In the genomic region with DNA sequence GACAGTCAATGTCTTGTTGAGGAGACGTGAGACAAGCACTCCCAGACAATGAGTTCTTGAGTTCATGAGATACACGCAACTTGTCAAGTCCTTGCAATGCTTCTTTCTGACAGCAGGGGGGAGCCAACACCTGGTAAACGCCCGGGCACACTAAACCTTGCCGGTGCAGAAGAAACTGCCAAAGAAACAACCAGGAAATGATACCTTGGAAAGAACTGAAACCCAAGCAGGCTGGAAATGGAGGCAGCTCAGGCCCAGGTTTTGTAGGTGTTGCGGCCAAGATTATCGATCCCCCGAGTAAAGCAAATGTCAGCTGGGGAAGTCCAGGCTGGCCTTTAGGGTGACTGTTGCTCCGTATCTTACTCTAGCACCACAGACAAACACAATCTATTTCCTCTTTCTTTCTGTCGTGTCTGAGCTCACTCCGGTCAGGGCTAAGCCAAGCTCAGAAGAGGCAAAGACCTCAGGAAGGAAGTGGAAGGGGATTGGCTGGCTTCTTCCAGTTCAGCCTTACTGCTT, we compare ENCODE assay signal across 8 mouse cellular contexts. TPM values are rescaled to one million over a fixed set of nuclear protein-coding genes. Genes with fewer than 3 reads are reported as not detected.
DNase-seq lines count a peak whose midpoint lies in the region; ATAC-seq and TF ChIP-seq lines count a peak whose summit lies in the region.

No protein-coding gene starts in this region.

- DNase-seq in CD4-positive, CD25-positive, alpha-beta regulatory T cell, adult 2 months (ENCODE audit: low read depth, low spot score) = peak; percentile 93
- DNase-seq in brain, adult 2 months (ENCODE audit: low read depth, low spot score) = peak; percentile 91
- DNase-seq in kidney, postnatal 10 days = peak; percentile 90
- DNase-seq in liver, embryonic 14.5 days (ENCODE audit: low read depth in 3 of 3, low spot score in 3 of 3) = peak; percentile 42 to 62 (median 57)
- peak; percentile 68 for DNase-seq in neural tube, embryonic 10.5 days (ENCODE audit: extremely low spot score, low spot score)

- no peak for TF ChIP-seq EP300 in liver, embryonic 14.5 days (IDR thresholded peaks at IDR 0.05; ENCODE audit: low read depth)

- 15% methylated on average over 11 of the region's 11 CpGs for WGBS in heart, embryonic 12.5 days
- 1% methylated on average over 11 of the region's 11 CpGs for WGBS in liver, embryonic 14.5 days (ENCODE audit: insufficient replicate concordance)
- 17% methylated on average over 11 of the region's 11 CpGs for WGBS in stomach, embryonic 15.5 days

- peak overlapping the region; percentile 30 for H3K4me3 ChIP-seq in heart, embryonic 12.5 days
- H3K4me3 ChIP-seq in liver, embryonic 14.5 days (ENCODE audit: insufficient read depth in 1 of 2, low read depth in 2 of 2, low read length in 2 of 2) = peak overlapping the region; percentile 38 to 60
- H3K4me3 ChIP-seq in stomach, embryonic 15.5 days (replicated peaks) = peak overlapping the region; percentile 26

- peak; percentile 86 for TF ChIP-seq CTCF in liver, embryonic 14.5 days (IDR thresholded peaks at IDR 0.05; ENCODE audit: low read depth)

- peaks cover 9% of the 10 kb centered on the region; the same call in 1 of the 2 replicates for H3K4me1 ChIP-seq in heart, embryonic 12.5 days (replicated peaks)
- H3K4me1 ChIP-seq in liver, embryonic 14.5 days (replicated peaks; ENCODE audit: control insufficient read depth in 2 of 2, insufficient read depth in 2 of 2, low read length in 1 of 2) = 0 out of 4 replicates have a peak, but pooled peaks cover 0 to 2% of the 10 kb centered on the region in 2 experiments
- H3K4me1 ChIP-seq in stomach, embryonic 15.5 days = no peaks in the 10 kb centered on the region

- H3K4me2 ChIP-seq in heart, embryonic 12.5 days = peak overlapping the region; percentile 61
- peak overlapping the region; percentile 58 for H3K4me2 ChIP-seq in liver, embryonic 14.5 days (ENCODE audit: low read depth)
- H3K4me2 ChIP-seq in stomach, embryonic 15.5 days = peak overlapping the region; percentile 48

- no peaks in the 10 kb centered on the region for H3K36me3 ChIP-seq in heart, embryonic 12.5 days
- H3K36me3 ChIP-seq in liver, embryonic 14.5 days (replicated peaks; ENCODE audit: control insufficient read depth, insufficient read depth, low read depth) = no peaks in the 10 kb centered on the region
- no peaks in the 10 kb centered on the region for H3K36me3 ChIP-seq in stomach, embryonic 15.5 days

- 0 out of 2 replicates have a peak, but pooled peaks have one; percentile 60 for ATAC-seq in erythroblast, adult 5-6 weeks (replicated peaks; ENCODE audit: low FRiP score, poor library complexity, severe bottlenecking)
- peak; percentile 73 for ATAC-seq in heart, embryonic 12.5 days (ENCODE audit: insufficient number of reproducible peaks, low FRiP score)
- peak; percentile 74 for ATAC-seq in liver, embryonic 14.5 days (ENCODE audit: insufficient read depth)
- ATAC-seq in stomach, embryonic 15.5 days (ENCODE audit: insufficient read depth, low FRiP score, low read depth) = peak; percentile 73

- no peaks in the 10 kb centered on the region for H3K9me3 ChIP-seq in heart, embryonic 12.5 days (replicated peaks)
- H3K9me3 ChIP-seq in liver, embryonic 14.5 days (ENCODE audit: control insufficient read depth, low read length) = no peaks in the 10 kb centered on the region
- no peaks in the 10 kb centered on the region for H3K9me3 ChIP-seq in stomach, embryonic 15.5 days

- H3K27ac ChIP-seq in heart, embryonic 12.5 days (ENCODE audit: poor library complexity, severe bottlenecking) = peak overlapping the region; percentile 35; the same call in 1 of the 2 replicates
- H3K27ac ChIP-seq in liver, embryonic 14.5 days = no peak overlapping the region
- H3K27ac ChIP-seq in stomach, embryonic 15.5 days = peak overlapping the region; percentile 61

- H3K27me3 ChIP-seq in heart, embryonic 12.5 days (replicated peaks) = 0 out of 2 replicates have a peak, but pooled peaks cover 4% of the 10 kb centered on the region
- H3K27me3 ChIP-seq in liver, embryonic 14.5 days (ENCODE audit: control insufficient read depth, insufficient read depth, low read length) = no peaks in the 10 kb centered on the region
- no peaks in the 10 kb centered on the region for H3K27me3 ChIP-seq in stomach, embryonic 15.5 days (replicated peaks)

- H3K9ac ChIP-seq in heart, embryonic 12.5 days = no peak overlapping the region
- no peak overlapping the region; the same call in 1 of the 2 replicates for H3K9ac ChIP-seq in liver, embryonic 14.5 days (replicated peaks)
- no peak overlapping the region for H3K9ac ChIP-seq in stomach, embryonic 15.5 days

RNA-seq across cellular contexts. Expression of gene Tspan2, which starts 19.2 kb away (rescaled TPM):
- 11.5 and 13.8 TPM in 2 replicates for total RNA-seq in erythroblast, adult 5-6 weeks (2015; ENCODE audit: low replicate concordance)
- 2.4 and 8.7 TPM in 2 replicates for total RNA-seq in erythroblast, adult 5-6 weeks (2017; ENCODE audit: low replicate concordance)
- 36.0 and 37.0 TPM in 2 replicates for polyA plus RNA-seq in heart, embryonic 12.5 days (2016; fragmentation: Nextera tagmentation; extraction: Ambion mirVana)
- polyA plus RNA-seq in liver, embryonic 14.5 days (2012; rRNA removed) = 0.67 and 1.2 TPM in 2 replicates
- polyA plus RNA-seq in liver, embryonic 14.5 days (2014; fragmentation: Nextera tagmentation; extraction: Ambion mirVana) = 1.7 and 2.2 TPM in 2 replicates
- 19.2 and 20.4 TPM in 2 replicates for polyA plus RNA-seq in stomach, embryonic 15.5 days (2015; fragmentation: Nextera tagmentation; extraction: Ambion mirVana)
